29 mouse cellular contexts compared by ENCODE assay signal in genomic region chr1:155247441-155247840, GRCm38 (mm10). TPM values are rescaled to one million over a fixed set of nuclear protein-coding genes. Genes with fewer than 3 reads are reported as not detected.
DNase-seq lines count a peak whose midpoint lies in the region; ATAC-seq and TF ChIP-seq lines count a peak whose summit lies in the region.
"Had no signal": no experiment of that assay in that cellular context is flagged by ENCODE, and none has a peak within 500 bp of the region (broad histone marks: within the 10 kb centered on the region; RNA-seq: fewer than 3 reads in every experiment).

No protein-coding gene starts in this region.

- no peak for ATAC-seq in midbrain, embryonic 11.5 days (ENCODE audit: low FRiP score)
- ATAC-seq in midbrain, postnatal 0 days (ENCODE audit: low FRiP score): no peak
- ATAC-seq in kidney, embryonic 16.5 days (ENCODE audit: low FRiP score, low TSS enrichment): no peak
- ATAC-seq in CD4-positive, CD25-positive, alpha-beta regulatory T cell, adult 4 months: no peak
- ATAC-seq: activated CD4-positive, CD25-positive, alpha-beta regulatory T cell, adult 4 months; forebrain, embryonic 13.5 days had no signal

- peak; percentile 81 for DNase-seq in midbrain, embryonic 11.5 days (ENCODE audit: low spot score, missing footprints)
- DNase-seq in midbrain, postnatal 0 days (ENCODE audit: low spot score): no peak
- DNase-seq in kidney, adult 18-20 months: peak; percentile 64
- DNase-seq in kidney, postnatal 36 days: peak; percentile 77 to 81
- DNase-seq in embryonic facial prominence, embryonic 10.5 days (ENCODE audit: low spot score): no peak
- no peak for DNase-seq in frontal cortex, postnatal 10 days (ENCODE audit: low spot score in 2 of 2)
- DNase-seq: adrenal gland, adult 2 months; adrenal gland, postnatal 36 days; cerebellum, adult 18-20 months; cerebellum, postnatal 10 days; gastrocnemius, adult 2 months; heart, postnatal 10 days; lung, postnatal 4 days; midbrain, embryonic 14.5 days; right cerebral cortex, adult 18-20 months; spleen, adult 18-20 months; thymus, postnatal 14 days had no signal

- H3K27me3 ChIP-seq in midbrain, embryonic 11.5 days (ENCODE audit: control insufficient read depth, insufficient read depth, low read length): peaks cover 14% of the 10 kb centered on the region
- H3K27me3 ChIP-seq in midbrain, postnatal 0 days (ENCODE audit: insufficient read depth, low read length): peaks cover 14% of the 10 kb centered on the region; the same call in 1 of the 2 replicates
- H3K27me3 ChIP-seq in kidney, embryonic 16.5 days (ENCODE audit: insufficient read depth, low read length): no peaks in the 10 kb centered on the region
- peaks cover 42% of the 10 kb centered on the region for H3K27me3 ChIP-seq in embryonic facial prominence, embryonic 10.5 days (replicated peaks; ENCODE audit: low read depth, poor library complexity, severe bottlenecking)
- H3K27me3 ChIP-seq: limb, embryonic 13.5 days had no signal

- peaks cover 4% of the 10 kb centered on the region for H3K4me1 ChIP-seq in midbrain, embryonic 11.5 days (ENCODE audit: control insufficient read depth, insufficient read depth, low read length)
- H3K4me1 ChIP-seq in midbrain, postnatal 0 days (ENCODE audit: insufficient read depth, low read length): no peaks in the 10 kb centered on the region
- peaks cover 26% of the 10 kb centered on the region for H3K4me1 ChIP-seq in kidney, embryonic 16.5 days (ENCODE audit: insufficient read depth, low read length)
- peaks cover 33% of the 10 kb centered on the region for H3K4me1 ChIP-seq in embryonic facial prominence, embryonic 10.5 days

- no peak for TF ChIP-seq CTCF in midbrain, postnatal 0 days (IDR thresholded peaks at IDR 0.05)

- H3K4me3 ChIP-seq in midbrain, embryonic 11.5 days (ENCODE audit: low read depth, low read length): no peak overlapping the region
- H3K4me3 ChIP-seq in midbrain, postnatal 0 days (ENCODE audit: low read depth, low read length): no peak overlapping the region
- no peak overlapping the region for H3K4me3 ChIP-seq in kidney, embryonic 16.5 days (ENCODE audit: low read length)
- no peak overlapping the region for H3K4me3 ChIP-seq in embryonic facial prominence, embryonic 10.5 days
- H3K4me3 ChIP-seq: forebrain, embryonic 13.5 days; gastrocnemius, adult 2 months; heart, embryonic 13.5 days; hindbrain, embryonic 15.5 days; layer of hippocampus, adult 2 months; limb, embryonic 13.5 days; lung, embryonic 15.5 days; neural tube, embryonic 15.5 days had no signal

- 55% methylated on average over 5 of the region's 5 CpGs for WGBS in midbrain, embryonic 11.5 days
- WGBS in midbrain, postnatal 0 days: 51% methylated on average over 5 of the region's 5 CpGs
- WGBS in kidney, embryonic 16.5 days: 31% methylated on average over 5 of the region's 5 CpGs
- WGBS in embryonic facial prominence, embryonic 10.5 days: 37% methylated on average over 5 of the region's 5 CpGs

- no peak overlapping the region for H3K9ac ChIP-seq in midbrain, embryonic 11.5 days (ENCODE audit: low read length)
- H3K9ac ChIP-seq in midbrain, postnatal 0 days (replicated peaks; ENCODE audit: low read length, poor library complexity, severe bottlenecking): no peak overlapping the region
- H3K9ac ChIP-seq in kidney, embryonic 16.5 days (replicated peaks; ENCODE audit: low read length): no peak overlapping the region; the same call in 1 of the 2 replicates
- H3K9ac ChIP-seq: forebrain, embryonic 13.5 days; heart, embryonic 13.5 days; hindbrain, embryonic 15.5 days; limb, embryonic 13.5 days; lung, embryonic 15.5 days; neural tube, embryonic 15.5 days had no signal

- no peak overlapping the region for H3K4me2 ChIP-seq in midbrain, embryonic 11.5 days
- no peak overlapping the region for H3K4me2 ChIP-seq in midbrain, postnatal 0 days (ENCODE audit: low read depth, low read length, poor library complexity, severe bottlenecking)
- no peak overlapping the region for H3K4me2 ChIP-seq in kidney, embryonic 16.5 days (replicated peaks; ENCODE audit: low read depth, low read length)
- H3K4me2 ChIP-seq: forebrain, embryonic 13.5 days; heart, embryonic 13.5 days; hindbrain, embryonic 15.5 days; limb, embryonic 13.5 days; liver, embryonic 11.5 days; lung, embryonic 15.5 days; neural tube, embryonic 15.5 days had no signal

- no peak overlapping the region for H3K27ac ChIP-seq in midbrain, embryonic 11.5 days (ENCODE audit: low read depth, low read length)
- H3K27ac ChIP-seq in midbrain, postnatal 0 days (ENCODE audit: low read depth, low read length): no peak overlapping the region
- peak overlapping the region; percentile 77 for H3K27ac ChIP-seq in kidney, embryonic 16.5 days (ENCODE audit: low read length)
- H3K27ac ChIP-seq in embryonic facial prominence, embryonic 10.5 days (replicated peaks): no peak overlapping the region
- H3K27ac ChIP-seq: forebrain, embryonic 13.5 days; gastrocnemius, adult 2 months; heart, embryonic 13.5 days; hindbrain, embryonic 15.5 days; layer of hippocampus, adult 2 months; limb, embryonic 13.5 days; lung, embryonic 15.5 days; neural tube, embryonic 15.5 days had no signal

- no peaks in the 10 kb centered on the region for H3K9me3 ChIP-seq in midbrain, embryonic 11.5 days (ENCODE audit: control insufficient read depth, low read length)
- no peaks in the 10 kb centered on the region for H3K9me3 ChIP-seq in midbrain, postnatal 0 days (ENCODE audit: low read length)
- no peaks in the 10 kb centered on the region for H3K9me3 ChIP-seq in kidney, embryonic 16.5 days (ENCODE audit: low read length)
- H3K9me3 ChIP-seq in embryonic facial prominence, embryonic 10.5 days: no peaks in the 10 kb centered on the region
- H3K9me3 ChIP-seq: forebrain, embryonic 13.5 days; heart, embryonic 13.5 days; hindbrain, embryonic 15.5 days; limb, embryonic 13.5 days; lung, embryonic 15.5 days; neural tube, embryonic 15.5 days had no signal

- H3K36me3 ChIP-seq in midbrain, embryonic 11.5 days (ENCODE audit: control insufficient read depth, insufficient read depth, low read length): no peaks in the 10 kb centered on the region
- H3K36me3 ChIP-seq in midbrain, postnatal 0 days (ENCODE audit: insufficient read depth, low read length): no peaks in the 10 kb centered on the region
- H3K36me3 ChIP-seq in kidney, embryonic 16.5 days (ENCODE audit: insufficient read depth, low read length): no peaks in the 10 kb centered on the region
- H3K36me3 ChIP-seq in embryonic facial prominence, embryonic 10.5 days (replicated peaks): no peaks in the 10 kb centered on the region
- H3K36me3 ChIP-seq: hindbrain, embryonic 15.5 days; limb, embryonic 13.5 days; lung, embryonic 15.5 days; neural tube, embryonic 15.5 days had no signal

RNA-seq across cellular contexts. Expression of gene BC034090, which starts 3.2 kb away (rescaled TPM):
- polyA plus RNA-seq in midbrain, embryonic 11.5 days (2014; fragmentation: Nextera tagmentation; extraction: Ambion mirVana): 2.7 and 3.1 TPM in 2 replicates
- total RNA-seq in midbrain, postnatal 0 days (2014; rRNA removed): 7.3 and 11.2 TPM in 2 replicates
- 1.9 TPM in 2 replicates for polyA plus RNA-seq in midbrain, postnatal 0 days (2015; fragmentation: Nextera tagmentation; extraction: Ambion mirVana)
- 8.2 and 9.1 TPM in 2 replicates for polyA plus RNA-seq in kidney, embryonic 16.5 days (2015; fragmentation: Nextera tagmentation; extraction: Ambion mirVana)
- polyA plus RNA-seq in embryonic facial prominence, embryonic 10.5 days (2016; fragmentation: Nextera tagmentation; extraction: Ambion mirVana): 5.3 and 5.7 TPM in 2 replicates
- under 1 TPM; 0.29 to 0.32 TPM for polyA plus RNA-seq in CD4-positive, CD25-positive, alpha-beta regulatory T cell, adult 4 months (2017; shearing (Covaris generic))
- total RNA-seq: megakaryocyte-erythroid progenitor cell, adult 5-6 weeks had no signal

Comparison
In these comparisons a context has a peak if more than half of its experiments do, and no peak if none do; other contexts are left out.
1. DNase-seq: peak in midbrain, embryonic 11.5 days (single experiment), kidney, adult 18-20 months (single experiment) and kidney, postnatal 36 days (2 of 2); none in midbrain, postnatal 0 days (single experiment), embryonic facial prominence, embryonic 10.5 days (single experiment) and frontal cortex, postnatal 10 days (0 of 2).